ENCODE assay signal across 24 mouse cellular contexts in genomic region chr4:143394181-143394580, GRCm38 (mm10). TPM values are rescaled to one million over a fixed set of nuclear protein-coding genes. Genes with fewer than 3 reads are reported as not detected.
DNase-seq lines count a peak whose midpoint lies in the region; TF ChIP-seq lines count a peak whose summit lies in the region.
"Had no signal": no experiment of that assay in that cellular context is flagged by ENCODE, and none has a peak within 500 bp of the region (broad histone marks: within the 10 kb centered on the region; RNA-seq: fewer than 3 reads in every experiment).

Gene Pramel1 (plus strand): TSS chr4:143394428.

- intact Hi-C loops in heart, postnatal 10 days (cut with DNase I): no loop called here

- no peak within 1 kb of the TSS for H3K27ac ChIP-seq in ES-Bruce4 (ENCODE audit: insufficient read depth, low read length)
- H3K27ac ChIP-seq: embryonic facial prominence, embryonic 13.5 days; forebrain, embryonic 12.5 days; hindbrain, embryonic 13.5 days; hindbrain, postnatal 0 days had no signal

- 0 out of 2 replicates have a peak within 1 kb of the TSS, but pooled peaks have one; percentile 22 for H3K9ac ChIP-seq in ES-Bruce4 (ENCODE audit: low read depth, poor library complexity, severe bottlenecking)
- H3K9ac ChIP-seq: embryonic facial prominence, embryonic 13.5 days; forebrain, embryonic 12.5 days; heart, embryonic 12.5 days; hindbrain, embryonic 13.5 days had no signal

- H3K27me3 ChIP-seq in E14TG2a.4 (ENCODE audit: insufficient read depth, low read length): peaks cover 39% of the 10 kb centered on the region
- 0 out of 2 replicates have a peak, but pooled peaks cover 2% of the 10 kb centered on the region for H3K27me3 ChIP-seq in ES-Bruce4 (ENCODE audit: control insufficient read depth, insufficient read depth, low read length, poor library complexity, severe bottlenecking)
- H3K27me3 ChIP-seq: heart, embryonic 12.5 days had no signal

- no peak for TF ChIP-seq EP300 in ES-Bruce4 (IDR thresholded peaks at IDR 0.05; ENCODE audit: insufficient read depth, low read depth, low read length)

- DNase-seq in WW6 (ENCODE audit: low read depth, low spot score): peak; percentile 28
- DNase-seq in testis, postnatal 14 days (ENCODE audit: low spot score): peak; percentile 94
- no peak for DNase-seq in heart, postnatal 10 days
- DNase-seq in thymus, postnatal 14 days: no peak
- DNase-seq: adrenal gland, postnatal 14 days; cerebellum, adult 11-12 months; cerebellum, adult 9-10 months; cerebellum, postnatal 25 days; gastrocnemius, postnatal 14 days; heart, postnatal 4 days had no signal

- TF ChIP-seq CTCF in E14TG2a.4 (conservative IDR thresholded peaks at IDR 0.05; ENCODE audit: low read length): no peak
- no peak for TF ChIP-seq CTCF in ES-Bruce4 (IDR thresholded peaks at IDR 0.05; ENCODE audit: low read depth, low read length)

- no peaks in the 10 kb centered on the region for H3K9me3 ChIP-seq in E14TG2a.4 (ENCODE audit: low read length)
- H3K9me3 ChIP-seq in ES-Bruce4 (replicated peaks; ENCODE audit: control insufficient read depth, insufficient read depth, low read length, poor library complexity, severe bottlenecking): no peaks in the 10 kb centered on the region; the same call in 1 of the 2 replicates
- H3K9me3 ChIP-seq: embryonic facial prominence, embryonic 13.5 days; forebrain, embryonic 12.5 days; hindbrain, embryonic 13.5 days had no signal

- no peaks in the 10 kb centered on the region; the same call in 1 of the 2 replicates for H3K4me1 ChIP-seq in E14TG2a.4 (replicated peaks; ENCODE audit: low read depth, low read length)
- H3K4me1 ChIP-seq in ES-Bruce4 (ENCODE audit: control insufficient read depth, insufficient read depth, low read length): peaks cover 4% of the 10 kb centered on the region
- H3K4me1 ChIP-seq: embryonic facial prominence, embryonic 13.5 days; forebrain, embryonic 12.5 days; heart, embryonic 12.5 days; hindbrain, embryonic 13.5 days had no signal

- H3K36me3 ChIP-seq in E14TG2a.4 (ENCODE audit: insufficient read depth, low read length) (no peaks in the 10 kb centered on the region), ES-Bruce4 (ENCODE audit: control insufficient read depth, insufficient read depth, low read length, poor library complexity, severe bottlenecking) (no peaks in the 10 kb centered on the region)
- H3K36me3 ChIP-seq: embryonic facial prominence, embryonic 13.5 days; forebrain, embryonic 12.5 days; heart, embryonic 12.5 days; hindbrain, embryonic 13.5 days had no signal

- H3K4me3 ChIP-seq in E14TG2a.4 (replicated peaks; ENCODE audit: low read length): 0 out of 2 replicates have a peak within 1 kb of the TSS, but pooled peaks have one; percentile 10
- 0 out of 2 replicates have a peak within 1 kb of the TSS, but pooled peaks have one; percentile 9 for H3K4me3 ChIP-seq in ES-Bruce4 (ENCODE audit: low read depth, low read length)
- H3K4me3 ChIP-seq: embryonic facial prominence, embryonic 13.5 days; forebrain, embryonic 12.5 days; heart, embryonic 12.5 days; hindbrain, embryonic 13.5 days had no signal

- no peak for TF ChIP-seq POLR2A in ES-Bruce4 (IDR thresholded peaks at IDR 0.05; ENCODE audit: insufficient read depth, low read length)

RNA-seq across cellular contexts. Expression of gene Pramel1, which starts in this region (rescaled TPM):
- polyA plus RNA-seq in ES-Bruce4 (2011; ENCODE audit: insufficient read depth, insufficient read length, low read depth, missing spikeins): 2.0 and 2.1 TPM in 2 replicates
- total RNA-seq in heart, postnatal 10 days (2021): not detected
- total RNA-seq: adrenal gland, adult 18-20 months; adrenal gland, postnatal 14 days; granulocyte monocyte progenitor cell, adult 5-6 weeks; heart, adult 8-10 months; heart, postnatal 4 days; hindbrain, postnatal 0 days had no signal
- polyA plus RNA-seq: activated CD4-positive, CD25-positive, alpha-beta regulatory T cell, adult 4 months; embryonic facial prominence, embryonic 13.5 days; forebrain, embryonic 12.5 days; forebrain, embryonic 16.5 days; heart, embryonic 12.5 days; heart, embryonic 16.5 days; hindbrain, embryonic 13.5 days; hindbrain, postnatal 0 days; intestine, embryonic 14.5 days had no signal

Comparison
In these comparisons a context has a peak if more than half of its experiments do, and no peak if none do; other contexts are left out.
1. DNase-seq: peak in WW6 (single experiment) and testis, postnatal 14 days (single experiment); none in heart, postnatal 10 days (0 of 2) and thymus, postnatal 14 days (single experiment).